9 mouse cellular contexts compared by ENCODE assay signal in the genomic region with DNA sequence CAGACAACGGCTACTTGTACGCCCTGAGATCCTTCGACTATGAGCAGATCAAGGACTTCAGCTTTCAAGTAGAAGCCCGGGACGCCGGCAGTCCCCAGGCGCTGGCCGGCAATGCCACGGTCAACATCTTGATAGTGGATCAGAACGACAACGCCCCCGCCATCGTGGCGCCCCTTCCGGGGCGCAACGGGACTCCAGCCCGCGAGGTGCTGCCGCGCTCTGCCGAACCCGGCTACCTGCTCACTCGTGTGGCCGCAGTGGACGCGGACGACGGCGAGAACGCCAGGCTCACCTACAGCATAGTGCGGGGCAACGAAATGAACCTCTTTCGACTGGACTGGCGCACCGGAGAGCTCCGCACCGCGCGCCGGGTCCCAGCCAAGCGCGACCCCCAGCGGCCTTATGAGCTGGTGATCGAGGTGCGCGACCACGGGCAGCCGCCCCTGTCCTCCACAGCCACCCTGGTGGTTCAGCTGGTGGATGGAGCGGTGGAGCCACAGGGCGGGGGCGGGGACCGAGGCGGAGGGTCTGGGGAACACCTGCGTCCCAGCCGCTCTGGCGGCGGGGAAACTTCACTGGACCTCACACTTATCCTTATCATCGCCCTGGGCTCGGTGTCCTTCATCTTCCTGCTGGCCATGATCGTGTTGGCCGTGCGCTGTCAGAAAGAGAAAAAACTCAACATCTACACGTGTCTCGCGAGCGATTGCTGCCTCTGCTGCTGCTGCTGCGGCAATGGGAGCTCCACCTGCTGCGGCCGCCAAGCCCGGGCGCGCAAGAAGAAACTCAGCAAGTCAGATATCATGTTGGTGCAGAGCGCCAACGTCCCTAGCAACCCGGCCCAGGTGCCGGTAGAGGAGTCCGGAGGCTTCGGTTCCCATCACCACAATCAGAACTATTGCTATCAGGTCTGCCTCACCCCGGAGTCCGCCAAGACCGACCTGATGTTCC. TPM values are rescaled to one million over a fixed set of nuclear protein-coding genes. Genes with fewer than 3 reads are reported as not detected.
A peak's percentile ranks its signal among the peaks of the same experiment; 100 is the strongest.
DNase-seq lines count a peak whose midpoint lies in the region; ATAC-seq lines count a peak whose summit lies in the region.
"Had no signal": no experiment of that assay in that cellular context is flagged by ENCODE, and none has a peak within 500 bp of the region (broad histone marks: within the 10 kb centered on the region; RNA-seq: fewer than 3 reads in every experiment).

No protein-coding gene starts in this region.

- peaks cover 35% of the 10 kb centered on the region for H3K27me3 ChIP-seq in lung, embryonic 16.5 days (ENCODE audit: control insufficient read depth, insufficient read depth, low read depth, low read length)
- H3K27me3 ChIP-seq in hindbrain, embryonic 10.5 days (ENCODE audit: insufficient read depth, poor library complexity, severe bottlenecking), result peaks cover 43% of the 10 kb centered on the region
- H3K27me3 ChIP-seq in limb, embryonic 12.5 days, result peaks cover 38% of the 10 kb centered on the region

- peak overlapping the region; percentile 61 for H3K4me3 ChIP-seq in lung, embryonic 16.5 days (ENCODE audit: low read length)
- peak overlapping the region; percentile 66 for H3K4me3 ChIP-seq in hindbrain, embryonic 10.5 days
- H3K4me3 ChIP-seq in limb, embryonic 12.5 days (replicated peaks), result peak overlapping the region; percentile 64

- H3K9me3 ChIP-seq in lung, embryonic 16.5 days (ENCODE audit: control insufficient read depth, low read length), result no peaks in the 10 kb centered on the region
- H3K9me3 ChIP-seq in hindbrain, embryonic 10.5 days, result no peaks in the 10 kb centered on the region
- H3K9me3 ChIP-seq in limb, embryonic 12.5 days, result no peaks in the 10 kb centered on the region

- WGBS in lung, embryonic 16.5 days, result under 1% methylated on average over 75 of the region's 82 CpGs
- under 1% methylated on average over 82 of the region's 82 CpGs for WGBS in hindbrain, embryonic 10.5 days
- under 1% methylated on average over 82 of the region's 82 CpGs for WGBS in limb, embryonic 12.5 days

- DNase-seq in adrenal gland, postnatal 10 days, result peak; percentile 8
- DNase-seq in adrenal gland, postnatal 25 days, result no peak
- DNase-seq in lung, postnatal 14 days, result no peak
- DNase-seq in hindbrain, embryonic 10.5 days (ENCODE audit: low spot score), result peak; percentile 59
- DNase-seq in ovary, postnatal 10 days (ENCODE audit: low spot score), result peak; percentile 1
- no peak for DNase-seq in Muller cell, postnatal 12 days (ENCODE audit: inconsistent ontology term)

- no peak for ATAC-seq in lung, embryonic 16.5 days (ENCODE audit: low read depth)
- ATAC-seq in limb, embryonic 12.5 days (ENCODE audit: insufficient number of reproducible peaks, insufficient read depth, low FRiP score, low TSS enrichment, low read depth), result no peak

- peaks cover 27% of the 10 kb centered on the region for H3K4me1 ChIP-seq in lung, embryonic 16.5 days (replicated peaks; ENCODE audit: control insufficient read depth, insufficient read depth, low read length)
- peaks cover 43% of the 10 kb centered on the region for H3K4me1 ChIP-seq in hindbrain, embryonic 10.5 days (replicated peaks)
- peaks cover 24% of the 10 kb centered on the region for H3K4me1 ChIP-seq in limb, embryonic 12.5 days (replicated peaks)

- H3K9ac ChIP-seq in lung, embryonic 16.5 days (ENCODE audit: low read length), result no peak overlapping the region; the same call in 1 of the 2 replicates
- peak overlapping the region; percentile 58 for H3K9ac ChIP-seq in limb, embryonic 12.5 days (replicated peaks)

- no peaks in the 10 kb centered on the region for H3K36me3 ChIP-seq in lung, embryonic 16.5 days (ENCODE audit: control insufficient read depth, insufficient read depth, low read length)
- no peaks in the 10 kb centered on the region for H3K36me3 ChIP-seq in hindbrain, embryonic 10.5 days
- no peaks in the 10 kb centered on the region for H3K36me3 ChIP-seq in limb, embryonic 12.5 days

- peak overlapping the region; percentile 96 for H3K4me2 ChIP-seq in lung, embryonic 16.5 days (ENCODE audit: low read depth, low read length)
- H3K4me2 ChIP-seq in limb, embryonic 12.5 days, result peak overlapping the region; percentile 86

- no peak overlapping the region for H3K27ac ChIP-seq in lung, embryonic 16.5 days (ENCODE audit: low read length)
- peak overlapping the region; percentile 35; the same call in 1 of the 2 replicates for H3K27ac ChIP-seq in hindbrain, embryonic 10.5 days
- no peak overlapping the region for H3K27ac ChIP-seq in limb, embryonic 12.5 days

RNA-seq across cellular contexts. Expression of a gene that starts 2.9 kb away (rescaled TPM):
- total RNA-seq in adrenal gland, postnatal 10 days (2021), result 1 to 10 TPM; 4.4 to 6.5 TPM
- 2.8 and 6.5 TPM in 2 replicates for total RNA-seq in adrenal gland, postnatal 25 days (2021)
- 0.16 and 0.20 TPM in 2 replicates for polyA plus RNA-seq in lung, embryonic 16.5 days (2015; fragmentation: Nextera tagmentation; extraction: Ambion mirVana)
- polyA plus RNA-seq in hindbrain, embryonic 10.5 days (2016; fragmentation: Nextera tagmentation; extraction: Ambion mirVana), result 1.2 and 1.8 TPM in 2 replicates
- 8.7 and 8.8 TPM in 2 replicates for polyA plus RNA-seq in limb, embryonic 12.5 days (2016; fragmentation: Nextera tagmentation; extraction: Ambion mirVana)
- total RNA-seq: neutrophil, adult 5-6 weeks had no signal

Comparison
In these comparisons a context has a peak if more than half of its experiments do, and no peak if none do; other contexts are left out.
1. DNase-seq: peak in adrenal gland, postnatal 10 days (single experiment), hindbrain, embryonic 10.5 days (single experiment) and ovary, postnatal 10 days (single experiment); none in adrenal gland, postnatal 25 days (single experiment), lung, postnatal 14 days (single experiment) and Muller cell, postnatal 12 days (single experiment).
2. Peak in every context shown above with its lines, with median percentiles within 50 percentile points of each other: H3K4me3 ChIP-seq.